Mouse (Mus musculus) lung, embryonic 15.5 days (tissue): Measurements from ENCODE around the gene Zfp27. TPM values are rescaled to one million over a fixed set of nuclear protein-coding genes. Genes with fewer than 3 reads are reported as not detected.
A peak's percentile ranks its signal among the peaks of the same experiment; 100 is the strongest.
"Not testable (repeated sequence)": the region's sequence is repeated elsewhere in the genome, so short reads cannot be mapped to it uniquely, and the experiment has no call there.

ENCODE experiments used
- ATAC-seq: fragments of 200-750 bp; cut with Nextera tagmentation; 2 replicates; pipeline ENCODE4 v1.8.0; 2017; ENCODE audit warnings: moderate number of reproducible peaks, borderline replicate concordance; ENCODE audit not compliant: low FRiP score, low TSS enrichment; ENCODE audit errors: extremely low read depth
- H3K27ac ChIP-seq: fragments of 300-500 bp; sonication (generic); 2 replicates; pipeline ENCODE4 v1.5.1; 2015; ENCODE audit warnings: moderate library complexity, mild to moderate bottlenecking, inconsistent platforms
- H3K27me3 ChIP-seq: fragments of 300-500 bp; sonication (generic); 2 replicates; pipeline ENCODE4 v1.6.1; 2015; ENCODE audit warnings: inconsistent platforms
- H3K36me3 ChIP-seq: fragments of 300-500 bp; sonication (generic); 2 replicates; pipeline ENCODE4 v1.6.1; 2015; ENCODE audit warnings: inconsistent platforms
- H3K4me1 ChIP-seq: fragments of 300-500 bp; sonication (generic); 2 replicates; pipeline ENCODE4 v1.6.1; 2015; ENCODE audit warnings: inconsistent platforms
- H3K4me2 ChIP-seq: fragments of 300-500 bp; sonication (generic); 2 replicates; pipeline ENCODE4 v1.6.1; 2015; ENCODE audit warnings: inconsistent platforms, mild to moderate bottlenecking, moderate library complexity
- H3K4me3 ChIP-seq: fragments of 300-500 bp; sonication (generic); 2 replicates; pipeline ENCODE4 v1.5.1; 2015; ENCODE audit warnings: mild to moderate bottlenecking, inconsistent platforms
- H3K9ac ChIP-seq: fragments of 300-500 bp; sonication (generic); 2 replicates; pipeline ENCODE4 v1.6.1; 2015; ENCODE audit warnings: inconsistent platforms
- H3K9me3 ChIP-seq: fragments of 300-500 bp; sonication (generic); 2 replicates; pipeline ENCODE4 v1.6.1; 2016; ENCODE audit warnings: inconsistent platforms
- WGBS: fragments of 180-500 bp; shearing (Covaris S2); methylation state at CpG from one replicate; pipeline ENCODE4 v1.1.7; 2015; 5-methylcytosine and 5-hydroxymethylcytosine counted together
- microRNA-seq: library from miRNA; unstranded; fragments of <30 nt; microRNA quantifications from one replicate; pipeline ENCODE4, GENCODE M21; 2016
- polyA plus RNA-seq: library from polyadenylated mRNA; unstranded; fragments of >200 nt; fragmentation: Nextera tagmentation; extraction: Ambion mirVana; gene quantifications from 2 replicates; pipeline ENCODE4 v1.2.1, GENCODE M21; 2015

The Zfp27 gene
- polyA plus RNA-seq, 1 experiment from 2014 or later, result 9.6 TPM

DNA sequence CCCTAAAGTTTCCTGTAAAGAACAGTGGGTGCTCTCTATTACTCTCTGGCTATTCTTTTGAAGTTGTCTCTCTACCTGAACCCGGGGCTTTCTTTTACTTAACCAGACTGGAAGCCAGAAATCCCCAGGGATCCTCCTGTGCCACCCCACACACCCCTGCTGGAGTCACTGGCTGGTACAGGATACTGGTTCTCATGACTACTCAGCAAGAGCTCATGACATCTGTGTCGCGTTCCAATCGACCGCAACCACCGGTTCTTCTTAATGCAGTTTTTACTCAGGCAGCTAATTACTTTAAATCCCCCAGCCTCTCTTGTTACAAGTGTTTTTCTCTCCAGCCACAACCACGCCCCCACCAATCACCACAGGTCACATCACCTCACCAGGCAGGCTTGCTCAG is 26.3 kb downstream of the Zfp27 start:
- Histone ChIP-seq H3K27ac (no peak overlapping the region), H3K36me3 (peaks cover 12% of the 10 kb centered on the region), H3K4me2 (no peak overlapping the region), H3K9me3 (peaks cover 8% of the 10 kb centered on the region), H3K4me3 (no peak overlapping the region), H3K9ac (no peak overlapping the region), H3K27me3 (no peaks in the 10 kb centered on the region), H3K4me1 (no peaks in the 10 kb centered on the region)
- 73% methylated on average over 7 of the region's 7 CpGs for WGBS
- ATAC-seq, result no peak

GRCm38 (mm10) chr7:29877561-29877960 is 28.8 kb downstream of the Zfp27 start:
- H3K4me1 ChIP-seq, H3K9ac ChIP-seq, H3K27me3 ChIP-seq, H3K27ac ChIP-seq, H3K4me3 ChIP-seq, ATAC-seq, H3K4me2 ChIP-seq: not testable (repeated sequence)
- WGBS, result 89% methylated on average over 9 of the region's 9 CpGs
- H3K9me3 ChIP-seq, result peaks cover 19% of the 10 kb centered on the region
- H3K36me3 ChIP-seq, result peaks cover 23% of the 10 kb centered on the region

- Histone ChIP-seq H3K36me3 (peaks cover 23% of the 10 kb centered on the region), H3K27ac (no peak overlapping the region), H3K4me2 (no peak overlapping the region), H3K9me3 (peaks cover 19% of the 10 kb centered on the region), H3K4me3 (no peak overlapping the region), H3K9ac (no peak overlapping the region), H3K27me3 (no peaks in the 10 kb centered on the region), H3K4me1 (no peaks in the 10 kb centered on the region)
- 90% methylated on average over 10 of the region's 10 CpGs for WGBS
- ATAC-seq, result no peak
Measured at GRCm38 (mm10) chr7:29874256-29874655, 32.1 kb downstream of the Zfp27 start.

DNA sequence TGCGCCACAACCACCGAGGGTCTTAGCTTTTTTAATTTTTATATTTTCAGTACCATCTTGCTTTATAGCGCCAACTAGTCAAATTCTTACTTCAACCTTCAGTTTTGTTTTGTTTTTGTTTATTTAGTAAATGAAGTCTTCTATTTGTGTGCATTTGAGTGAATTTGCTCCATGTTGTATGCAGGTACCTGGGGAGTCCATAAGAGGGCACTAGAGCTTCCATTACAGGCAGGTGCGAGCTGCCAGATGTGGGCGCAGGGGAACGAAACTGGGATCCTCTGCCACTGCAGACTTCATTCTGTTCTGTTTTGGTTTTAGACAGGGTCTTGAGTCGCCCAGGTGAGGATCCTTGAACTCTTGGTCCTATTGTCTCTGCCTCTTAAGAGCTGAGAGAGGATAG is 44.7 kb downstream of the Zfp27 start:
- no peaks in the 10 kb centered on the region for H3K9me3 ChIP-seq
- WGBS, result 84% methylated on average over 7 of the region's 7 CpGs
- no peak for ATAC-seq
- H3K9ac ChIP-seq, result no peak overlapping the region
- H3K27ac ChIP-seq, result no peak overlapping the region
- peaks cover 6% of the 10 kb centered on the region; the same call in 1 of the 2 replicates for H3K4me1 ChIP-seq
- no peak overlapping the region for H3K4me2 ChIP-seq
- no peaks in the 10 kb centered on the region for H3K36me3 ChIP-seq
- no peaks in the 10 kb centered on the region for H3K27me3 ChIP-seq
- no peak overlapping the region for H3K4me3 ChIP-seq

DNA sequence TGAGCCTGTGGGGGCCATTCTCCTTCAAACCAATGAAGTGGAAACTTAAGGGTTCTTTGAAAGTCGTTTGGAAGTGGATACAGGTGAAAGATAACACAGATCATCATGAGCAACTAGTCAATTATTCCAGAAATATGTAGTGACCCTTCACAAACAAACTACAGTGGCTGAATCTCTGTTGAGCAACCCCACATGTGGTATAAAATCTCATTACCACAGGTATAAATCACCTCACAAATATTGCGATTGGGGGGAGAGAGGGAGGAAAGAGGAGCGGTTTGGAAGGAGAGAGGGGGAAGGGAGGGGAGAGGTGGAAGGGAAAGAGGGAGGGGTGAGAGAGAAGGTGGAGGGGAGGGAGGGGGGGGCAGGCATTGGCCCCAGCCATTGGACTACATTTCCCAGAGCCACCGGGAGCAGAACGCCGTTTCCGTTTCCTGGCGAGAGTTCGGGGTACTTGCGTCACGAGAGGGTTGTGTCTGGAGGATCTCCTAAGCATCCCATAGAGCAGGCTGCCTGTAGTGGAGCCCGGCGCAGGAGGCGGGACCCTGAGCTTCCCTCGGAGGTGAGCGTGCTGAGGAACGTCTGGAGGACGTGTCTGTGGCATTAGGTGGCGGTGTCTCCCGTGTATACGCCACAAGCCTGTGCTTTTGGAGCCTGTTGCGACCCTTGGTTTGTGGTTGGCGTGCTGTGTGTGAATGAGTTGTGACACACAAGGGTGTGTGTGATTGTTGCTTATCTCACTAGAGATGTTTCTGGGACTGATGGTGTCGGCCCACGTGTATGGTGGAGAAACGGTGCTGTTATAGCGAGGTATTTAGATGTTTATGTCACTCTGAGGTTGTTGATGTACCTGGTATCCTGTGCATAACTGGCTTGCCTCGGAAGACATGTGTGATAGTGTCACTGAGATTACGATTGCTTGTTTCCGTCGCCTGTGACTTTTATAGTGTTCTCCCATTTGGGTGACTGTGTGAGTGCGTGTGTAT is 46.5 kb downstream of the Zfp27 start, which contains the start of gene Zfp420:
TSS of gene Zfp420 (plus strand) at position 448 of the 986 bp plus-strand sequence.
- Histone ChIP-seq H3K36me3 (no peaks in the 10 kb centered on the region), H3K27me3 (no peaks in the 10 kb centered on the region), H3K4me3 (peak within 1 kb of the TSS; percentile 68), H3K4me1 (peaks cover 6% of the 10 kb centered on the region; the same call in 1 of the 2 replicates), H3K4me2 (peak within 1 kb of the TSS; percentile 72), H3K9ac (peak within 1 kb of the TSS; percentile 57), H3K27ac (no peak within 1 kb of the TSS), H3K9me3 (no peaks in the 10 kb centered on the region)
- peak; percentile 97 for ATAC-seq
- WGBS, result 3% methylated on average over 32 of the region's 32 CpGs

- H3K4me1 ChIP-seq, result peaks cover 7% of the 10 kb centered on the region
- no peaks in the 10 kb centered on the region for H3K27me3 ChIP-seq
- H3K4me3 ChIP-seq, result peak within 1 kb of the TSS; percentile 63
- no peaks in the 10 kb centered on the region for H3K9me3 ChIP-seq
- ATAC-seq, result peak; percentile 92
- H3K9ac ChIP-seq, result peak within 1 kb of the TSS; percentile 53
- H3K36me3 ChIP-seq, result no peaks in the 10 kb centered on the region
- no peak within 1 kb of the TSS for H3K27ac ChIP-seq
- 1% methylated on average over 21 of the region's 21 CpGs for WGBS
- peak within 1 kb of the TSS; percentile 64 for H3K4me2 ChIP-seq
Measured at GRCm38 (mm10) chr7:29853219-29853842, 53.0 kb downstream of the Zfp27 start, which contains the start of gene Zfp940. Gene Zfp940 (minus strand): TSS chr7:29853669.

DNA sequence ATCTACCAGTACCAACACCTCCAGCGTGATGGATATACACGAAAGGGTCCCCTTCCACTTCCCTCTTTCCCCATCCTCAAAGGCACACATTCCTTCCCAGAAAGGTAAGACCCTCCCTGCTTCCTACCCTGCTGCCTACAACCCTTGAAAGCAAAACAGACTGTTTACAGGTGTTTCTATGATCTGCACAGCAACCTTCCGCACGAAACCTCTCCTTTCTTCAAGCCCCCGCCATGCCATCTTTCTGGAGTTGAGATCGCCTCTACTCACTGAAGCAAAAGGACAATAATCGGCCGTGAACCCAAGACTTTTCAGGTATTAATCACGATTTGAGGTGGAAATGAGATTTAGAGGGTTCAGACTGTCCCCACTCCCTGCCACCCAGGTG is 53.5 kb downstream of the Zfp27 start:
- peak overlapping the region; percentile 64 for H3K4me2 ChIP-seq
- H3K36me3 ChIP-seq, result 0 out of 2 replicates have a peak, but pooled peaks cover 2% of the 10 kb centered on the region
- H3K9ac ChIP-seq, result peak overlapping the region; percentile 53
- WGBS, result 52% methylated on average over 9 of the region's 9 CpGs
- no peak; the same call in 1 of the 2 replicates for ATAC-seq
- peaks cover 7% of the 10 kb centered on the region for H3K4me1 ChIP-seq
- peak overlapping the region; percentile 63 for H3K4me3 ChIP-seq
- H3K27me3 ChIP-seq, result no peaks in the 10 kb centered on the region
- H3K27ac ChIP-seq, result no peak overlapping the region
- no peaks in the 10 kb centered on the region for H3K9me3 ChIP-seq

DNA sequence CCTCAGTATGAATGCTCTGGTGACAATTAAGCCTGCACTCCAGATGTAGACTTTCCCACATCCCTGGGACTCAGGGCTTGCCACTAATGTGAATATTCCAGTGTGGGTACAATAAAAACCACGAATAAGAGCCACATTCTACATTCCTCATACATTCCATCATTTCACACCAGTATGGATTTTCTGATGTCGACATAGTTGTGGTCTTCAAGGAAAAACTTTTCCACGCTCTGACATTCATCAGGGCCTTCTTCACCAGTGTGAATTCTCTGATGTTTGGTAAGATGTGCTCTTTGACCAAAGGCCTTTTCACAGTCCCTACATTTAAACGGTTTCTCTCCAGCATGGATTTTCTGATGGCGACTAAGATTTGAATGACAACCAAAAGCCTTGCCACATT is 61.8 kb downstream of the Zfp27 start:
- no peak overlapping the region for H3K4me3 ChIP-seq
- no peaks in the 10 kb centered on the region for H3K27me3 ChIP-seq
- H3K4me2 ChIP-seq, result no peak overlapping the region
- no peaks in the 10 kb centered on the region for H3K9me3 ChIP-seq
- peaks cover 20% of the 10 kb centered on the region for H3K36me3 ChIP-seq
- no peak for ATAC-seq
- H3K27ac ChIP-seq, result no peak overlapping the region
- WGBS, result 83% methylated on average over 5 of the region's 5 CpGs
- H3K9ac ChIP-seq, result no peak overlapping the region
- no peaks in the 10 kb centered on the region for H3K4me1 ChIP-seq

Small RNA genes lying within 50 kb of the gene (microRNA-seq; reads per million reads assigned to microRNA genes)
- 0.56 reads per million for gene Mir7668

Other genes with a start within 250 kb of the Zfp27 start
- gene Catsperg2, start 179.5 kb downstream of the Zfp27 start, polyA plus RNA-seq, result 0.13 and 0.19 TPM in 2 replicates
- 12.1 and 12.9 TPM in 2 replicates for gene Zfp84, start 138.0 kb downstream of the Zfp27 start, polyA plus RNA-seq
- gene Zfp30, start 122.6 kb downstream of the Zfp27 start, polyA plus RNA-seq, result 5.7 and 6.1 TPM in 2 replicates
- gene Zfp790, start 90.5 kb downstream of the Zfp27 start, polyA plus RNA-seq, result 13.7 and 15.3 TPM in 2 replicates
- 5.8 and 6.3 TPM in 2 replicates for gene Zfp940, start 52.9 kb downstream of the Zfp27 start, polyA plus RNA-seq
- gene Zfp420, start 46.6 kb downstream of the Zfp27 start, polyA plus RNA-seq, result 6.4 and 6.6 TPM in 2 replicates
- gene Zfp383, start 1.7 kb upstream of the Zfp27 start, polyA plus RNA-seq, result 4.7 and 5.1 TPM in 2 replicates
- gene Zfp74, start 47.5 kb upstream of the Zfp27 start, polyA plus RNA-seq, result 11.0 and 14.2 TPM in 2 replicates
- 14.9 and 15.4 TPM in 2 replicates for gene Zfp568, start 77.4 kb upstream of the Zfp27 start, polyA plus RNA-seq
- gene Zfp14, start 144.8 kb upstream of the Zfp27 start, polyA plus RNA-seq, result 3.2 and 3.5 TPM in 2 replicates
- gene Zfp82, start 166.3 kb upstream of the Zfp27 start, polyA plus RNA-seq, result 5.3 and 7.6 TPM in 2 replicates
- gene Gm26920, start 183.8 kb upstream of the Zfp27 start, polyA plus RNA-seq, result 0.81 and 1.1 TPM in 2 replicates
- 8.1 and 8.3 TPM in 2 replicates for gene Zfp566, start 184.0 kb upstream of the Zfp27 start, polyA plus RNA-seq
- 107 and 113 TPM in 2 replicates for gene Zfp260, start 188.2 kb upstream of the Zfp27 start, polyA plus RNA-seq
- 12.5 and 13.5 TPM in 2 replicates for gene Zfp382, start 215.4 kb upstream of the Zfp27 start, polyA plus RNA-seq